Mouse (Mus musculus) frontal cortex, postnatal 36 days (tissue): Measurements from ENCODE around the gene Tex47.
A peak's percentile ranks its signal among the peaks of the same experiment; 100 is the strongest.

Experiments
- DNase-seq, 2 experiments: peaks; one replicate each; pipeline ENCODE4 v3.0.0; 2022; ENCODE audit warnings: low spot score in 2 of 2

Gene Tex47

DNA sequence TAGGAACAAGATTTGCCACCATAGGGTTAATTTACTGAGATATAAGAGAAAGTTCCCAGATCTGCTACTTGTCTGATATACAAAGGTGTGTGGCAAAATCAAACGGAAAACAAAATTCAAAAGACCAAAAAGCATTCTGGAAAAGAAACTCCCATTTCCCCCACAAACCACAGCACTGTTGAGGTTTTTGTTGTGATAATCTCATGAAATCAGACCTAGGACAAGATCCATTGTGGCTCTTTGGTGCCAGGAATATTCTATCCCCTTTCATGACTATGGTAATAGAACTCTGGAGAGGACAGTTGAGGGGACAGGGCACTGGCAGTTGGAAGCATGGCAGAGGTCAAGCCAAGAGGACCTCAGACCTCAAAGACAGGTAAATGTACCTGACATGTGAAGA is at the start of gene Tex47:
Gene Tex47 (plus strand): TSS at position 301 of the 400 bp plus-strand sequence.
- no peak for DNase-seq

DNA sequence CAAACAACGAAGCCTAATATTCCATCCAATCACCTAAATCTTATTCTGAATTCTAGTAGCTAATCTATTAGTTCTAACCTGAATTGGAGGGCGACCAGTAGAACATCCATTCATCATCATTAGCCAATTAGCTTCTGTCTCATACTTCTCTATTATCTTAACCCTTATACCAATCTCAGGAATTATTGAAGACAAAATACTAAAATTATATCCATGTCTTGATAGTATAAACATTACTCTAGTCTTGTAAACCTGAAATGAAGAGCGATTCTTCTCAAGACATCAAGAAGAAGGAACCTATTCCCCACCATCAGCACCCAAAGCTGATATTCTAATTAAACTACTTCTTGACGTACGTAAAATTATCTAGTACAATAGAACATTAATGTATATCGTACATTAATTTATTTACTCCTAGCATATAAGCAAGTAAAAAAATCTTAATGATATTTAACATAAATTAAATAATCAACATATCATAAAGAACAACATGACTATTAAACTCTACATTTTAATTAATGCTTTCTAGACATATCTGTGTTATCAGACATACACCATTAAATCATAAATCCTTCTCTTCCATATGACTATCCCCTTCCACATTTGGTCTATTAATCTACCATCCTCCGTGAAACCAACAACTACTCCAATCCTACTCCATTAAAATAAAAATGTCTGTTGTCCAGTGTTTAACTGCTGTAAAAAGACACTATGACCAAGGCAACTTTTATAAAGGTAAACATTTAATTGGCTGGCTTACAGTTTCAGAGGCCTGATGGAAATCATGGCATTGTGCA is 27.1 kb upstream of the Tex47 start:
- no peak for DNase-seq

DNA sequence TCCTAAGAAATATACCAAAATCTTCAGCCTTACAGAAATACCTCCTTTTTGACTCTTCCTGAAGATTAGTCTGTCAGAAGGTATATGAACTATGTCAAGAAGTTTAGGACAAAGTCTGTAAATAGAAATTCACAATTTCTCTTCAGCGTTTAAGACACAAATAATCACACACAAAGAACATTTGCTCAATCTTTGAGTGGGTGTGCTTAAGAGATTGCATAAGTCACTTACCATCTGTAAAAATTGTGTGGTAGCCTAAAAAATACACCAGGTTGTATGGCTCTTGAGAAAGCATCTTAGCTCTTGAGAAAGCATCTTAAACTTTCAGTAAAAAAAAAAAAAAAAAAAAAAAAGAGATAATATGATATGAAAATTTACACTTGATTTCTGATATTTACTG is 19.6 kb upstream of the Tex47 start:
- DNase-seq, result no peak

DNA sequence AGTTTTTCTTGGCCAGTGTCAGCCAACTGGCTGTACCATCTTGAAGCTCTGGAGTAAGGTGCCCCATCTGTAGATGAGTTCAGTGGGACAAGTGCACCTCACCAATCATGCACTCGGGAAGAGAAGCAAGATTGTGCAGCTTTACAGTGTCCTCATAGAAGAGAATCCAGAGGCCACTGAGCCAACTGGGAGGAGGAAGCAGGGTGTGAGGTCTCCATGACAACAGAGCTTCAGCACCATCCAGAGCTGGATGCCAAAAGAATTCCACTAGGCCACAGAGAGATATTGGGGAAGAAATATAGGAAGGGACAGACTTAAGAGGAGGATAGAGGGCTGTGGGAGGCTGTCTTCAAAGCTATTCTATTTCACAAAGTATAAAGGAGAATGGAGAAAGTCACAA is 950 bp upstream of the Tex47 start:
- no peak for DNase-seq

DNA sequence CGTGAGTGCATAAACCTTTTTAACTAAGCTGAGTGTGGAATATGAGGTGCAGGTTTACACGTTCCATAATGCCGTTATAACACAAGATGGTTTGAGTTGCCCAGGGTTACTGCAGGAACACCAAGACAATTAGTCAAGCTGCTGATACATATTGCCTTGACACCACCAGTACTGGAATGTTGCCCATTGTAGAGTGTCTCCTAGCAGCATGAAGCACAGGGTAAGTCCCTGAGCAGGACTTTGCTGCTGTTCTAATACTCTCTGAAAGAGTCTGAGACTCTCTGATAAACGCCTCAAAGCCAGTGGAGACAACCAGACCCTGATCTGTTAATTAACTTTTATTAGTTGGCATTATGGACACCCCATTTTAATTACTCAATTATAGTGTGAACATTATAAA is 21.7 kb downstream of the Tex47 start:
- no peak for DNase-seq

DNA sequence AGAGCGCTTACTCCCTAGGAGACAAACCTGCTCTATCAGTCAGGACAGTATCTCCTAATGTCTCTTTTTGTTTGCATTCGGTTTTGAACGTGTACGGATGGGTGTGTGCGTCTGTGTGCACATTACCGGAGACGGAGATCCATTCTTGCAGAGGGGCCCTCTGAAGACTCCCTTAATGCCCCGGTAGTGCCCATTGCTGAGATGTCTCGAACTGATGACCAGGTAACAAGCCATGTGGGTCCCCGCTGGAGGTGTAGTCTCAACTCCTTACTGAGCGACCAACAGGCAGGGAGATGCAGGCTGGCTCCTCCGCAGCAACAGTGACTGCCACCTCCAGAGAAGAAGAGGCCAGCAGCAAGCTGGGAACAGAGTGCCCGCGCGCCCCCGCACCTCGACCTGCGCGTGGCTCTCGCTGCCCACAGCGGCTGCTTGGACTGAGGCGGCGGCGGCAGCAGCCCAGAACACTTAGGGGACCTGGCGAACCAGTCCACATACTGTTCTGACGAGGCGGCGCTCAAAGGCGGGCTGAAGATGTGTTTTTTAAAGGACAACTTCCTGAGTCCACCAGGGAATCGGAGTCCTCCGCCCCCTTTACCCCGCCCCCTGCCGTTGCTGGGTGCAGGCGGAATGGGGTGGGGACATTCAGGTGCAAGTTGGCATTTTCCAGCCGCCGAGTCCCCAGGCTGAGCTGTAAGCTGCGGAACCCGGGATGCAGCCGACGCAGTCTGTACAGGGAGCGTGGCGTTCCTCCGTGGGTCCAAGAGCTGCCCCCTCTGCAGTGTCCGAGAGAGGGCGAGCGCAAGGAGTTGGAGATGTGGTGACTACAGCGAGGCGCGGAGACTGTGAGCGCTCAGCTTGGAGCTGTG is 40.5 kb downstream of the Tex47 start, which contains the start of gene Zfp804b:
Gene Zfp804b (minus strand): TSS at position 612 of the 866 bp plus-strand sequence.
- peak; percentile 36 to 42 for DNase-seq

DNA sequence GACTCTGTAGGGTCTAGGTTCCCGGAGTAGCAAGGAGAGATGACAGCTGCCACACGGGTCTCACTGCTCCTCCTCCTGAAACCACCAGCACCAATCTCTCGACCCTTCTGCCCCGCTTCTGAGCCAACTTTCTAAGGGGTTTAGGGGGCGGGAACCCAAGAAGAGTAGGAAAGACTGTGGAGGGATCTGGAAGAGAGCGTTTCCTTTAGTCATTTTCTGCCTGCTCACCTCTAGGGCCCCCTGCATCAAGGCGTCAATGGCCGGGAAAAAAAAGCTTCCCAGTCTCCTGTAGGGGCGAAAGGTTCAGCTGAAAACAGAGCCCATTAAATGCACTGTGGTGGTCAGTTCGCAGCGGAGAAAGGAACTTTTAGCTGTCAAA is 41.1 kb downstream of the Tex47 start:
- no peak for DNase-seq
